Mouse (Mus musculus): ENCODE data around the gene Fam49a.

- TF ChIP-seq CTCF (IDR thresholded peaks at IDR 0.05) (no peak), POLR2A (IDR thresholded peaks at IDR 0.05; ENCODE audit: insufficient read depth, low read depth, low read length) (no peak), EP300 (IDR thresholded peaks at IDR 0.05; ENCODE audit: insufficient read depth, low read depth, low read length) (no peak)
These were observed 102.3 kb downstream of the Fam49a start for GRCm38 (mm10) chr12:12364201-12364600.
